Mouse (Mus musculus): ENCODE results near the gene Mtfp1. TPM values are rescaled to one million over a fixed set of nuclear protein-coding genes. Genes with fewer than 3 reads are reported as not detected.

The Mtfp1 gene
- 0.57 TPM for polyA plus RNA-seq (2017; shearing (Covaris generic))

GRCm38 (mm10) chr11:4095171-4096053, at the start of gene Mtfp1:
Gene Mtfp1, minus strand, starts transcription at chr11:4095445.

GRCm38 (mm10) chr11:4134986-4135935, 40.0 kb upstream of the Mtfp1 start, which contains the start of gene Rnf215:
Gene Rnf215, plus strand, starts transcription at chr11:4135202.

GRCm38 (mm10) chr11:4122742-4123579, 27.7 kb upstream of the Mtfp1 start, which contains the start of gene Sec14l2:
Gene Sec14l2, minus strand, starts transcription at chr11:4123415.

GRCm38 (mm10) chr11:4064627-4065122, 30.6 kb downstream of the Mtfp1 start, which contains the start of gene Sec14l3:
Gene Sec14l3, plus strand, starts transcription at chr11:4064841.

Other genes with a start within 250 kb of the Mtfp1 start
- gene Osbp2, start 231.5 kb downstream of the Mtfp1 start, polyA plus RNA-seq (2017; shearing (Covaris generic)) = not detected
- gene 4921536K21Rik, start 200.3 kb downstream of the Mtfp1 start, polyA plus RNA-seq (2017; shearing (Covaris generic)) = not detected
- gene Dusp18, start 200.2 kb downstream of the Mtfp1 start, polyA plus RNA-seq (2017; shearing (Covaris generic)) = 0.16 TPM
- gene Slc35e4, start 180.8 kb downstream of the Mtfp1 start, polyA plus RNA-seq (2017; shearing (Covaris generic)) = 0.37 TPM
- 11.7 TPM for gene Tcn2, start 163.3 kb downstream of the Mtfp1 start, polyA plus RNA-seq (2017; shearing (Covaris generic))
- 68.3 TPM for gene Pes1, start 131.5 kb downstream of the Mtfp1 start, polyA plus RNA-seq (2017; shearing (Covaris generic))
- gene 4930556J24Rik, start 118.7 kb downstream of the Mtfp1 start, polyA plus RNA-seq (2017; shearing (Covaris generic)) = 0.31 TPM
- not detected for gene Gal3st1, start 111.8 kb downstream of the Mtfp1 start, polyA plus RNA-seq (2017; shearing (Covaris generic))
- not detected for gene Sec14l4, start 64.0 kb downstream of the Mtfp1 start, polyA plus RNA-seq (2017; shearing (Covaris generic))
- not detected for gene Sec14l3, start 30.6 kb downstream of the Mtfp1 start, polyA plus RNA-seq (2017; shearing (Covaris generic))
- 0.29 TPM for gene Sec14l2, start 28.0 kb upstream of the Mtfp1 start, polyA plus RNA-seq (2017; shearing (Covaris generic))
- 35.0 TPM for gene Rnf215, start 39.8 kb upstream of the Mtfp1 start, polyA plus RNA-seq (2017; shearing (Covaris generic))
- gene Ccdc157, start 64.8 kb upstream of the Mtfp1 start, polyA plus RNA-seq (2017; shearing (Covaris generic)) = 5.0 TPM
- gene Sf3a1, start 64.9 kb upstream of the Mtfp1 start, polyA plus RNA-seq (2017; shearing (Covaris generic)) = 52.2 TPM
- gene Tbc1d10a, start 91.3 kb upstream of the Mtfp1 start, polyA plus RNA-seq (2017; shearing (Covaris generic)) = 108 TPM
- 30.3 TPM for gene Castor1, start 122.8 kb upstream of the Mtfp1 start, polyA plus RNA-seq (2017; shearing (Covaris generic))
- 22.4 TPM for gene Osm, start 141.0 kb upstream of the Mtfp1 start, polyA plus RNA-seq (2017; shearing (Covaris generic))
- gene Lif, start 162.1 kb upstream of the Mtfp1 start, polyA plus RNA-seq (2017; shearing (Covaris generic)) = not detected

Data from naive thymus-derived CD4-positive, alpha-beta T cell, adult 5 months (primary cell).